Mouse (Mus musculus) hindbrain, postnatal 0 days (tissue): Measurements from ENCODE around the gene Slc12a6. TPM values are rescaled to one million over a fixed set of nuclear protein-coding genes. Genes with fewer than 3 reads are reported as not detected.

Source experiments
- ATAC-seq: fragments of 200-750 bp; cut with Nextera tagmentation; 2 replicates; pipeline ENCODE4 v1.8.0; 2017; ENCODE audit warnings: mild to moderate bottlenecking, moderate TSS enrichment, moderate library complexity
- DNase-seq: peaks from one replicate; pipeline ENCODE4 v3.0.0-alpha.2; 2015; ENCODE audit warnings: low spot score
- H3K27ac ChIP-seq: fragments of 300-500 bp; sonication (generic); 2 replicates; pipeline ENCODE4 v1.5.1; 2014; ENCODE audit warnings: mild to moderate bottlenecking
- H3K27me3 ChIP-seq: fragments of 300-500 bp; sonication (generic); 2 replicates; pipeline ENCODE4 v1.6.1; 2014; ENCODE audit warnings: low read length, mixed read lengths; ENCODE audit not compliant: insufficient read depth
- H3K36me3 ChIP-seq: fragments of 300-500 bp; sonication (generic); 2 replicates; pipeline ENCODE4 v1.6.1; 2014; ENCODE audit warnings: low read length, mixed read lengths; ENCODE audit not compliant: insufficient read depth
- H3K4me1 ChIP-seq: fragments of 300-500 bp; sonication (generic); 2 replicates; pipeline ENCODE4 v1.6.1; 2014; ENCODE audit warnings: antibody characterized with exemption, low read length, mixed read lengths; ENCODE audit not compliant: insufficient read depth
- H3K4me2 ChIP-seq: fragments of 300-500 bp; sonication (generic); 2 replicates; pipeline ENCODE4 v1.6.1; 2014; ENCODE audit warnings: low read depth, mild to moderate bottlenecking, low read length, moderate library complexity, mixed read lengths
- H3K4me3 ChIP-seq: fragments of 300-500 bp; sonication (generic); 2 replicates; pipeline ENCODE4 v1.5.1; 2014; ENCODE audit warnings: low read length
- H3K9ac ChIP-seq: fragments of 300-500 bp; sonication (generic); replicated peaks from 2 replicates; pipeline ENCODE4 v1.6.1; 2014; ENCODE audit warnings: mild to moderate bottlenecking, low read length, moderate library complexity, mixed read lengths
- H3K9me3 ChIP-seq: fragments of 300-500 bp; sonication (generic); 2 replicates; pipeline ENCODE4 v1.6.1; 2016; ENCODE audit warnings: low read length, mixed read lengths
- CTCF ChIP-seq: IDR thresholded peaks from 2 replicates; pipeline ENCODE4 v1.5.1; 2016; ENCODE audit warnings: antibody characterized with exemption, control low read depth, low read depth
- WGBS: fragments of 180-500 bp; shearing (Covaris S2); extraction: QIAGEN DNeasy Blood & Tissue Kit; methylation state at CpG from one replicate; pipeline ENCODE4 v1.1.7; 2014; 5-methylcytosine and 5-hydroxymethylcytosine counted together
- polyA plus RNA-seq: library from polyadenylated mRNA; unstranded; fragments of >200 nt; fragmentation: Nextera tagmentation; extraction: Ambion mirVana; gene quantifications from 2 replicates; pipeline ENCODE4 v1.2.1, GENCODE M21; 2015
- total RNA-seq: library from RNA; depleted of rRNA; stranded (reverse); fragments of >200 nt; gene quantifications from 2 replicates; pipeline ENCODE4 v1.2.3, GENCODE M21; 2014

The Slc12a6 gene
- total and polyA plus RNA-seq, 2 experiments from 2014 or later, result 12.6 to 68.2 TPM

DNA sequence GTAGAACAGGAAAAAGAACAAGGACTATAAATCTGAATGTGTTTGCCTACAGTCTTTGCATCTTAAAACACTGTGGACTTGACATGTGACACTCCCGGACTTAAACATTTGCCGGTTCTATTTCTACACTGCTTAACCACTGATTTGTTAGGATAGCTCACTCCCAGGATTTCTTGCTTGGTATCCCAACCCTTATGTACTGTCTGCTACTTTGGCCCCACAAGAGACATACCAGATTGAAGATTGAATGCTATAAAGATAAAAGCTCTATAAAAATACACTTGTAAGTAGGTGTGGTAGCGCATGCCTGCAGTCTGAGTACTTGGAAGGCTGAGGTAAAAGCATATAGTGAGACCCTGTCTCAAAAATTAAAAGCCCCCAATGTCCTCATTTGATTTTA is 23.9 kb downstream of the Slc12a6 start:
- H3K4me1 ChIP-seq, result no peaks in the 10 kb centered on the region

GRCm38 (mm10) chr2:112292823-112293222 is 27.2 kb downstream of the Slc12a6 start:
- no peak overlapping the region for H3K27ac ChIP-seq
- no peak for ATAC-seq
- H3K4me3 ChIP-seq, result no peak overlapping the region
- H3K9me3 ChIP-seq, result no peaks in the 10 kb centered on the region
- WGBS, result 91% methylated on average over 2 of the region's 2 CpGs
- no peak overlapping the region for H3K4me2 ChIP-seq
- DNase-seq, result no peak
- H3K4me1 ChIP-seq, result no peaks in the 10 kb centered on the region
- H3K9ac ChIP-seq, result no peak overlapping the region
- no peaks in the 10 kb centered on the region; the same call in 1 of the 2 replicates for H3K36me3 ChIP-seq
- no peak for TF ChIP-seq CTCF
- no peaks in the 10 kb centered on the region for H3K27me3 ChIP-seq

More for the DNA sequence above, 23.9 kb downstream of the Slc12a6 start:
- Histone ChIP-seq H3K9me3 (no peaks in the 10 kb centered on the region), H3K27me3 (no peaks in the 10 kb centered on the region), H3K36me3 (no peaks in the 10 kb centered on the region), H3K4me2 (no peak overlapping the region), H3K4me3 (no peak overlapping the region), H3K9ac (no peak overlapping the region), H3K27ac (no peak overlapping the region)
- 97% methylated on average over 3 of the region's 3 CpGs for WGBS
- DNase-seq (no peak), ATAC-seq (no peak)
- TF ChIP-seq CTCF, result no peak

DNA sequence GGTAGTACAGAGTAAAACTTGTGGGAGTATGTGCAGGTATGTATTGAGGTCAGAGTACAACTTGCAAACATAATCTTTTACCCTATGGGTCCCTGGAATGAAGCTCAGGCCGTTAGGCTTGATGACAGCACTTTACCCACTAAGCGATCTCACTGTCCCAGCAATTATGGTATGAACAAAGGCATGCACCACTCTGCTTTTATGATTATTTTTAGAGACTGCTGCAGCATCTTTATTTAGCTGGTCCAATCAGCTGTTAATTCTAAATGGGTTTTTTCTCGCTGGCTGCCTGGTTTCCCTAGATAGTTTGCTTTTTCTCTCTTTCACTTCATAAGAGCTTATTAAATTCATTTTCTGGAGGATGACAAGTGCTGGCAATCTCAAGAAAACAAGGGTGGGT is 30.6 kb downstream of the Slc12a6 start:
- H3K27me3 ChIP-seq, result no peaks in the 10 kb centered on the region
- DNase-seq, result no peak
- H3K27ac ChIP-seq, result no peak overlapping the region
- TF ChIP-seq CTCF, result no peak
- H3K4me2 ChIP-seq, result no peak overlapping the region
- H3K4me1 ChIP-seq, result no peaks in the 10 kb centered on the region
- no peaks in the 10 kb centered on the region for H3K9me3 ChIP-seq
- no peak overlapping the region for H3K9ac ChIP-seq
- H3K36me3 ChIP-seq, result no peaks in the 10 kb centered on the region; the same call in 1 of the 2 replicates
- no peak overlapping the region for H3K4me3 ChIP-seq
- WGBS, result 76% methylated on average over 3 of the region's 3 CpGs
- no peak for ATAC-seq

GRCm38 (mm10) chr2:112298221-112298620 is 32.6 kb downstream of the Slc12a6 start:
- DNase-seq, result no peak
- Histone ChIP-seq H3K4me1 (no peaks in the 10 kb centered on the region), H3K4me3 (no peak overlapping the region), H3K9me3 (no peaks in the 10 kb centered on the region), H3K4me2 (no peak overlapping the region), H3K36me3 (no peaks in the 10 kb centered on the region; the same call in 1 of the 2 replicates), H3K27me3 (no peaks in the 10 kb centered on the region), H3K9ac (no peak overlapping the region), H3K27ac (no peak overlapping the region)
- WGBS, result 95% methylated on average over 4 of the region's 4 CpGs
- no peak for TF ChIP-seq CTCF
- no peak for ATAC-seq

DNA sequence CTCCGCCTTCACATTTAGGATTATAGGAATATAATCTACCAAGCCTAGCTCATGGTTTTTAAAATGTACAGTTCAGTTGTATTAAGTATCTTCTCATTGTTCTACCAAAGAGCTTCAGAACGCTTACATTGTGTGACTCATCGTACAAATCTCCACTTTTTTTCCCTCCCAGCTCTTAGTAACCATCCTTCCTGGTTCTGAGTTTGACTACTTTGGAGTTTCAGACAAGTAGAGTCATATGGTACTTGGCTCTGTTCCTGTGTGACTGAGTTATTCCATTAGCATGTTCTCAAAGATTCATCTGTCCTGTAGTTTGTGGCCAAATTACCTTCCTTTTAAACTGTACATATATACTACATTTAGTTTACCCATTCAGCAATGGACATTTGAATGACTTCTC is 43.0 kb downstream of the Slc12a6 start:
- Histone ChIP-seq H3K4me2 (no peak overlapping the region), H3K4me3 (no peak overlapping the region), H3K27me3 (no peaks in the 10 kb centered on the region), H3K9me3 (no peaks in the 10 kb centered on the region), H3K36me3 (no peaks in the 10 kb centered on the region), H3K9ac (no peak overlapping the region), H3K27ac (no peak overlapping the region), H3K4me1 (no peaks in the 10 kb centered on the region)
- 92% methylated on average over 3 of the region's 3 CpGs for WGBS
- ATAC-seq, result no peak
- no peak for TF ChIP-seq CTCF
- DNase-seq, result no peak

- Histone ChIP-seq H3K36me3 (no peaks in the 10 kb centered on the region), H3K27ac (no peak overlapping the region), H3K9ac (no peak overlapping the region), H3K4me3 (no peak overlapping the region), H3K27me3 (no peaks in the 10 kb centered on the region), H3K4me1 (no peaks in the 10 kb centered on the region), H3K4me2 (no peak overlapping the region), H3K9me3 (no peaks in the 10 kb centered on the region)
- no peak for ATAC-seq
- TF ChIP-seq CTCF, result no peak
- WGBS, result 59% methylated on average over 10 of the region's 10 CpGs
- no peak for DNase-seq
Measured at GRCm38 (mm10) chr2:112309161-112309600, 43.6 kb downstream of the Slc12a6 start.

GRCm38 (mm10) chr2:112315638-112316037 is 50.0 kb downstream of the Slc12a6 start:
- TF ChIP-seq CTCF, result no peak
- Histone ChIP-seq H3K4me2 (no peak overlapping the region), H3K27me3 (no peaks in the 10 kb centered on the region), H3K4me1 (no peaks in the 10 kb centered on the region), H3K36me3 (no peaks in the 10 kb centered on the region), H3K9me3 (no peaks in the 10 kb centered on the region), H3K27ac (no peak overlapping the region), H3K9ac (no peak overlapping the region), H3K4me3 (no peak overlapping the region)
- 81% methylated on average over 7 of the region's 7 CpGs for WGBS
- no peak for DNase-seq
- no peak for ATAC-seq
